Mouse (Mus musculus) intestine, postnatal 0 days (tissue): ENCODE measurements at regions not wholly inside any gene's neighbourhood (a gene's known extent, or its start where the extent isn't known, plus 50 kb on each side); places are given as distances from the start of the nearest gene placed in this dataset.

Experiments used
- ATAC-seq: fragments of 200-750 bp; cut with Nextera tagmentation; 2 replicates; pipeline ENCODE4 v1.8.0; 2017; ENCODE audit warnings: mild to moderate bottlenecking, moderate TSS enrichment, moderate library complexity
- H3K27ac ChIP-seq: fragments of 300-500 bp; sonication (generic); 2 replicates; pipeline ENCODE4 v1.5.1; 2014; ENCODE audit warnings: mild to moderate bottlenecking, low read depth, low read length, moderate library complexity
- H3K27me3 ChIP-seq: fragments of 300-500 bp; sonication (generic); replicated peaks from 2 replicates; pipeline ENCODE4 v1.6.1; 2014; ENCODE audit warnings: low read length, mixed read lengths; ENCODE audit not compliant: control insufficient read depth, insufficient read depth
- H3K36me3 ChIP-seq: fragments of 300-500 bp; sonication (generic); 2 replicates; pipeline ENCODE4 v1.6.1; 2014; ENCODE audit warnings: mild to moderate bottlenecking, moderate library complexity; ENCODE audit not compliant: control insufficient read depth, insufficient read depth
- H3K4me1 ChIP-seq: fragments of 300-500 bp; sonication (generic); replicated peaks from 2 replicates; pipeline ENCODE4 v1.6.1; 2014; ENCODE audit warnings: antibody characterized with exemption, low read length, mixed read lengths; ENCODE audit not compliant: control insufficient read depth, insufficient read depth
- H3K4me2 ChIP-seq: fragments of 300-500 bp; sonication (generic); replicated peaks from 2 replicates; pipeline ENCODE4 v1.6.1; 2014; ENCODE audit warnings: low read depth, mild to moderate bottlenecking, moderate library complexity
- H3K4me3 ChIP-seq: fragments of 300-500 bp; sonication (generic); 2 replicates; pipeline ENCODE4 v1.5.1; 2014; ENCODE audit warnings: low read depth, low read length
- H3K9ac ChIP-seq: fragments of 300-500 bp; sonication (generic); 2 replicates; pipeline ENCODE4 v1.6.1; 2014; ENCODE audit warnings: mild to moderate bottlenecking, low read depth, low read length
- H3K9me3 ChIP-seq: fragments of 300-500 bp; sonication (generic); 2 replicates; pipeline ENCODE4 v1.6.1; 2016; ENCODE audit warnings: mixed run types; ENCODE audit not compliant: control insufficient read depth
- CTCF ChIP-seq: sonication (generic); IDR thresholded peaks from 2 replicates; pipeline ENCODE4 v1.5.1; 2016; ENCODE audit warnings: low read depth, mild to moderate bottlenecking, control low read depth, antibody characterized with exemption, moderate library complexity
- WGBS: fragments of 180-500 bp; shearing (Covaris S2); extraction: QIAGEN DNeasy Blood & Tissue Kit; methylation state at CpG from one replicate; pipeline ENCODE4 v1.1.7; 2014; 5-methylcytosine and 5-hydroxymethylcytosine counted together

DNA sequence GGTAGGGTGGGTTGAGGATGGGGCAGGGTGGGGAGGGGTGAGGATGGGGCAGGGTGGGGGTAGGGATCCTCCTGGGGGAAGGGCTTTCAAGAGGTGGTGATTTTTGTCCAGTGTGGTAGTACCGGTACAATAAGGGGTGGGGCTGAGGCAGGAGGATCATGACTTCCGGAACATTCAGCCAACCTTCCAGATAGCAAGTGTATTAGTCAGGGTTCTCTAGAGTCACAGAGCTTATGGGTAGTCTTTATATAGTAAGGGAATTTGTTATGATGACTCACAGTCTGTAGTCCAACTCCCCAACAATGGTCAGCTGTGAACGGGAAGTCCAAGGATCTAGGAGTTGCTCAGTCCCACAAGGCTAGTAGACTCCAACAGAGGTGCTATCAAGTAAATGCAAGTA, 145.5 kb downstream of the Rpap3 start:
- ATAC-seq, result no peak
- H3K4me2 ChIP-seq, result no peak overlapping the region

DNA sequence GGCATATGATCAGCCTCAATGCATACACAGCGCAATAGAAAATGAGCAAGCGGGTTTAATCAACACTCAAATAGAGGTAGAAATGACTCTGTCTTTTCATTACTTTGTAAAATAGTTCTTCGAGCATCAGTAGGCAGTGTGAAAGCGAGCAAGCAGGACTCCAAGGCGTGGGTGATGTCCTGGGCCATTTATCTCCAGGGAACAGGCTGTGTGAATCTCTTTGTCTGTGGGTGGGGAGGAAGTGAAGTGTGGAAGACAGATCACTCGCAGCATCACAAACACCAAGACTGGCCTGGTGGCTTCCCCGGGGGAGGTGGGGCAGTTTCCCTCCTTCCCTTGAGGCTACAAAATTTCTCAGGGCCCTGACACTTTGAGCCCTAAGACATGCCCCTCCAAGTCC, 146.9 kb downstream of the Rpap3 start:
- no peaks in the 10 kb centered on the region for H3K4me1 ChIP-seq
- 95% methylated on average over 7 of the region's 7 CpGs for WGBS
- no peak overlapping the region for H3K4me2 ChIP-seq
- no peak overlapping the region for H3K27ac ChIP-seq
- no peak overlapping the region for H3K4me3 ChIP-seq
- no peak for TF ChIP-seq CTCF
- no peak for ATAC-seq
- H3K9me3 ChIP-seq, result 0 out of 2 replicates have a peak, but pooled peaks cover 3% of the 10 kb centered on the region
- H3K36me3 ChIP-seq, result no peaks in the 10 kb centered on the region
- H3K9ac ChIP-seq, result no peak overlapping the region
- H3K27me3 ChIP-seq, result no peaks in the 10 kb centered on the region

More for the DNA sequence above, 145.5 kb downstream of the Rpap3 start:
- no peak for TF ChIP-seq CTCF
- Histone ChIP-seq H3K27me3 (no peaks in the 10 kb centered on the region), H3K4me3 (no peak overlapping the region), H3K4me1 (no peaks in the 10 kb centered on the region), H3K9me3 (0 out of 2 replicates have a peak, but pooled peaks cover 3% of the 10 kb centered on the region), H3K36me3 (no peaks in the 10 kb centered on the region), H3K9ac (no peak overlapping the region), H3K27ac (no peak overlapping the region)
- WGBS, result 88% methylated on average over 3 of the region's 3 CpGs

GRCm38 (mm10) chr15:97548354-97548753, 157.3 kb downstream of the Rpap3 start:
- Histone ChIP-seq H3K4me2 (no peak overlapping the region), H3K27me3 (no peaks in the 10 kb centered on the region), H3K9ac (no peak overlapping the region), H3K4me3 (no peak overlapping the region), H3K4me1 (no peaks in the 10 kb centered on the region), H3K9me3 (no peaks in the 10 kb centered on the region), H3K36me3 (no peaks in the 10 kb centered on the region), H3K27ac (no peak overlapping the region)
- no peak for ATAC-seq
- no peak; the same call in 1 of the 2 replicates for TF ChIP-seq CTCF
- WGBS, result 89% methylated on average over 4 of the region's 4 CpGs

GRCm38 (mm10) chr15:97545034-97545433, 160.6 kb downstream of the Rpap3 start:
- no peaks in the 10 kb centered on the region for H3K36me3 ChIP-seq
- H3K9ac ChIP-seq, result no peak overlapping the region
- H3K4me3 ChIP-seq, result no peak overlapping the region
- no peaks in the 10 kb centered on the region for H3K4me1 ChIP-seq
- 87% methylated on average over 11 of the region's 11 CpGs for WGBS
- no peaks in the 10 kb centered on the region for H3K27me3 ChIP-seq
- H3K27ac ChIP-seq, result no peak overlapping the region
- H3K9me3 ChIP-seq, result no peaks in the 10 kb centered on the region
- no peak overlapping the region for H3K4me2 ChIP-seq
- TF ChIP-seq CTCF, result 0 out of 2 replicates have a peak, but pooled peaks have one; percentile 16
- no peak for ATAC-seq

DNA sequence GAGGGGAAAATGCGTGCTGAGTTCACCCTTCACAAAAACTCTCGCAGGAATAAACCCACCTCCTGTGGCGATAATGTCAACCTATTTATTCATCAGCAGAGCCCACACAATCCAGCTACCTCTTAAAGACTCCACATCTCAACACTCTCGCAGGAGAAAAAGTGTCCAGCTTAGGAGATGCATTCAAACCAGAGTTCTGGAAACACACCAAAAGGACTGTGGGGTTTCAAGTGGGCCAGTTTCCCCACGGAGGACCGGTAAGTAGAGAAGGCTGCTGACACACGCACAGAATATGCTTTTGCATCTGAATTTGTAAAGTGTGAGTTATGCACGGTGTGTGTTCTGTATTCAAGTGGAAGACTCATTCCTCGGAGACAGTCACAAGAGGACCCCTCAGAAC, 164.0 kb downstream of the Rpap3 start:
- H3K36me3 ChIP-seq, result no peaks in the 10 kb centered on the region
- 87% methylated on average over 9 of the region's 9 CpGs for WGBS

DNA sequence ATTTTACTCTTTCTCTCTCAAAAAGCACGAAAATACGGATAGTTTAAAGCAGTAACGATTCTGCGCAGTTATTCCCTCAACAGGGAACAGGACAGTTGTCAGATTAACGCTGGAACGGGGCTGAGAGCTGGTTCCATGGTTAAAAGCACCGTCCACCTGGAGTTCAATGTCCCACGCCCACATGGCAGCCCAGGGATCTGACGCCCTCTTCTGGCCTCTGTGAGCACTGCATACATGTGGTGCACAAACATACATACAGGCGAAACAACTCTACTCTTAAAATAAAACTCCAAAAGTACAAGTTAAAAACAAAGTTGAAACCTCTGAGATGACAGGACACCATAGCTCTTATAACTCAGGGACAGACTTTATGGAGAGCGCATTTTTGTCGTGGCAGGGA, 169.5 kb downstream of the Rpap3 start:
- 88% methylated on average over 12 of the region's 12 CpGs for WGBS
- no peaks in the 10 kb centered on the region for H3K4me1 ChIP-seq

More for the DNA sequence above, 164.0 kb downstream of the Rpap3 start:
- ATAC-seq, result no peak
- H3K27me3 ChIP-seq, result no peaks in the 10 kb centered on the region
- H3K4me2 ChIP-seq, result no peak overlapping the region
- H3K27ac ChIP-seq, result no peak overlapping the region
- no peak for TF ChIP-seq CTCF
- H3K4me1 ChIP-seq, result no peaks in the 10 kb centered on the region
- H3K9ac ChIP-seq, result no peak overlapping the region
- H3K4me3 ChIP-seq, result no peak overlapping the region
- H3K9me3 ChIP-seq, result no peaks in the 10 kb centered on the region

DNA sequence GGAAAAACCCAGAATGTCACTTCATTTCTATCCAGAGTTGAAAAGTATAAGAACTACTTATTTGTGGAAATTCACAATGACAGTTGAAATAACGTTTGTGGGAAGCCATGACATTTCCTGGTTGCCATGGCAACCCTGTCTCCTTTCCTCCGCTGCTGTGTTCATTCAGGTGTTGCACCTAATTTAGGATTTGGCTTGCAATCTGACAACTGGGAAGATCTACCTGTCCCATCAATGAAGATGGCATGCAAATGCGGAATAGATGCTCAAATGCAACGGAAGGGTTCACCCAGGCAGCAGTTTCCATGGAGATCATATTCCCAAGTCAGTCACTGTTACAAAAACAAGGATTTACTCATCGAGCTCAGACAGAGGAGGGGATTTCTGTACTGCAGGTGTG, 170.7 kb downstream of the Rpap3 start:
- Histone ChIP-seq H3K27ac (no peak overlapping the region), H3K9ac (no peak overlapping the region), H3K4me1 (no peaks in the 10 kb centered on the region), H3K4me2 (no peak overlapping the region), H3K27me3 (no peaks in the 10 kb centered on the region), H3K4me3 (no peak overlapping the region), H3K9me3 (no peaks in the 10 kb centered on the region), H3K36me3 (no peaks in the 10 kb centered on the region)
- no peak for ATAC-seq
- WGBS, result 78% methylated on average over 5 of the region's 5 CpGs
- TF ChIP-seq CTCF, result no peak

More for the DNA sequence above, 169.5 kb downstream of the Rpap3 start:
- no peak overlapping the region for H3K4me2 ChIP-seq
- no peak overlapping the region for H3K4me3 ChIP-seq
- no peak overlapping the region for H3K9ac ChIP-seq
- no peak overlapping the region for H3K27ac ChIP-seq
- H3K27me3 ChIP-seq, result no peaks in the 10 kb centered on the region
- no peaks in the 10 kb centered on the region for H3K36me3 ChIP-seq
- no peaks in the 10 kb centered on the region for H3K9me3 ChIP-seq
- no peak for ATAC-seq
- TF ChIP-seq CTCF, result peak; percentile 14
